Comparison of ENCODE assay signal across 23 mouse cellular contexts in the genomic region with DNA sequence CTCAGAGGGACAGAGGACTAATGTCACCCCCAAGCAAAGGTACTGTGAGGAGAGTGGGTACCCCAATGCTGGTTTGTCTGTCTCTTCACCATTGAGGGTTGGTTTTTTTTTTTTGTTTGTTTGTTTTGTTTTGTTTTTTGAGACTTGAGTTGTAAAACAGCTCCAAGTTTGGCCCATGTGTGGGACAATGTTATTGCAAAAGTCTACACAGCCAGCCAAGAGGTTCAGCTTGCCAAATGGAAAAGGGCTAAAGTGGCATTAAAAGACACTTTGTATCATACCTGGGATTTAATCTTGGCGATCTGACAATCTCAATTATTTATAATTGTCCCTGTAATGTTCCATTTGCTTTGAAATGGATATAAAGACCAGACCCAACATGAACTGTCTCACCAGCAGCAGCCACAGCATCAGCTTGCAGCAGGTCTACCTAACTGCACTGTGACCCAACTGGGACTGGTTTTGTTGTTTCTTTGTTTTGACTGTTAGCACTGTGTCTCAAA. TPM values are rescaled to one million over a fixed set of nuclear protein-coding genes. Genes with fewer than 3 reads are reported as not detected.
A peak's percentile ranks its signal among the peaks of the same experiment; 100 is the strongest.
DNase-seq lines count a peak whose midpoint lies in the region; ATAC-seq and TF ChIP-seq lines count a peak whose summit lies in the region.
"Had no signal": no experiment of that assay in that cellular context is flagged by ENCODE, and none has a peak within 500 bp of the region (broad histone marks: within the 10 kb centered on the region; RNA-seq: fewer than 3 reads in every experiment).

No protein-coding gene starts in this region.

- no peak for TF ChIP-seq CTCF in liver, adult 2 months (IDR thresholded peaks at IDR 0.05; ENCODE audit: low read depth, low read length)
- TF ChIP-seq CTCF in liver, postnatal 0 days (IDR thresholded peaks at IDR 0.05; ENCODE audit: low read depth) = no peak

- no peaks in the 10 kb centered on the region for H3K9me3 ChIP-seq in liver, postnatal 0 days (ENCODE audit: low read length)
- H3K9me3 ChIP-seq: embryonic facial prominence, embryonic 10.5 days; embryonic facial prominence, embryonic 12.5 days; forebrain, embryonic 10.5 days; forebrain, embryonic 13.5 days; forebrain, embryonic 15.5 days had no signal

- ATAC-seq in liver, postnatal 0 days = no peak
- ATAC-seq in frontal cortex, adult (ENCODE audit: low TSS enrichment) = no peak
- ATAC-seq: activated CD4-positive, CD25-positive, alpha-beta regulatory T cell, adult 4 months; forebrain, embryonic 13.5 days; forebrain, embryonic 15.5 days; forebrain, postnatal 0 days; Patski had no signal

- no peak for TF ChIP-seq EP300 in liver, postnatal 0 days (IDR thresholded peaks at IDR 0.05; ENCODE audit: low read depth)

- no peaks in the 10 kb centered on the region for H3K79me2 ChIP-seq in liver, adult 2 months (ENCODE audit: control insufficient read depth, insufficient read depth, low read length)

- no peaks in the 10 kb centered on the region for H3K27me3 ChIP-seq in liver, adult 2 months (ENCODE audit: control insufficient read depth, insufficient read depth, low read length)
- no peaks in the 10 kb centered on the region for H3K27me3 ChIP-seq in liver, postnatal 0 days (ENCODE audit: insufficient read depth, low read length)
- H3K27me3 ChIP-seq: embryonic facial prominence, embryonic 12.5 days; forebrain, embryonic 13.5 days; forebrain, embryonic 15.5 days; Patski had no signal

- no peak overlapping the region for H3K9ac ChIP-seq in liver, adult 2 months (ENCODE audit: low read depth, low read length)
- no peak overlapping the region for H3K9ac ChIP-seq in liver, postnatal 0 days (replicated peaks)
- H3K9ac ChIP-seq: embryonic facial prominence, embryonic 12.5 days; forebrain, embryonic 13.5 days; forebrain, embryonic 15.5 days; forebrain, postnatal 0 days had no signal

- H3K27ac ChIP-seq in liver, adult 2 months (replicated peaks; ENCODE audit: insufficient read depth, low read depth, low read length) = no peak overlapping the region
- H3K27ac ChIP-seq in liver, postnatal 0 days (ENCODE audit: low read depth) = no peak overlapping the region
- H3K27ac ChIP-seq: embryonic facial prominence, embryonic 10.5 days; embryonic facial prominence, embryonic 12.5 days; forebrain, embryonic 10.5 days; forebrain, embryonic 13.5 days; forebrain, embryonic 15.5 days had no signal

- 84% methylated on average over 1 of the region's 1 CpGs for WGBS in liver, adult 2 months
- 83% methylated on average over 1 of the region's 1 CpGs for WGBS in liver, postnatal 0 days (ENCODE audit: insufficient replicate concordance)

- peaks cover 31% of the 10 kb centered on the region for H3K36me3 ChIP-seq in liver, adult 2 months (ENCODE audit: control insufficient read depth, insufficient read depth, low read length)
- H3K36me3 ChIP-seq in liver, postnatal 0 days (replicated peaks; ENCODE audit: insufficient read depth, low read length) = peaks cover 24% of the 10 kb centered on the region
- H3K36me3 ChIP-seq: forebrain, embryonic 15.5 days had no signal

- H3K4me2 ChIP-seq in liver, postnatal 0 days (ENCODE audit: low read depth, low read length) = no peak overlapping the region
- H3K4me2 ChIP-seq: embryonic facial prominence, embryonic 12.5 days; forebrain, embryonic 13.5 days; forebrain, embryonic 15.5 days had no signal

- no peak for TF ChIP-seq POLR2A in liver, adult 2 months (IDR thresholded peaks at IDR 0.05; ENCODE audit: extremely low read depth, insufficient read depth, low read length)

- no peaks in the 10 kb centered on the region for H3K4me1 ChIP-seq in liver, adult 2 months (ENCODE audit: control insufficient read depth, insufficient read depth, low read length)
- no peaks in the 10 kb centered on the region for H3K4me1 ChIP-seq in liver, postnatal 0 days (ENCODE audit: insufficient read depth)
- H3K4me1 ChIP-seq: embryonic facial prominence, embryonic 10.5 days; embryonic facial prominence, embryonic 12.5 days; forebrain, embryonic 10.5 days; forebrain, embryonic 13.5 days; forebrain, embryonic 15.5 days had no signal

- H3K4me3 ChIP-seq in liver, adult 2 months (ENCODE audit: insufficient read depth, low read depth, low read length) = no peak overlapping the region
- no peak overlapping the region for H3K4me3 ChIP-seq in liver, postnatal 0 days (ENCODE audit: low read depth, low read length)
- H3K4me3 ChIP-seq: embryonic facial prominence, embryonic 10.5 days; embryonic facial prominence, embryonic 12.5 days; forebrain, embryonic 10.5 days; forebrain, embryonic 13.5 days; forebrain, embryonic 15.5 days had no signal

- peak; percentile 18 for DNase-seq in adrenal gland, postnatal 14 days
- no peak for DNase-seq in adrenal gland, postnatal 25 days
- DNase-seq in liver, adult 2 months (ENCODE audit: extremely low read depth, low read depth, low spot score) = peak; percentile 40
- DNase-seq in liver, postnatal 0 days = no peak
- peak; percentile 72 for DNase-seq in adipocyte (ENCODE audit: low spot score)
- peak; percentile 90 for DNase-seq in gonadal fat pad, adult 2 months (ENCODE audit: low read depth)
- DNase-seq in embryo, embryonic 10 days (ENCODE audit: low spot score) = no peak
- DNase-seq: adrenal gland, adult 2 months; cerebellum, adult 11 months; cerebellum, adult 18-20 months; cerebellum, adult 8-10 months; cerebellum, adult 9-11 months; cerebellum, postnatal 14 days; cerebellum, postnatal 36 days; forebrain, postnatal 0 days had no signal

RNA-seq across cellular contexts. Expression of a gene that starts 41.7 kb away (rescaled TPM):
- total RNA-seq in adrenal gland, postnatal 14 days (2021) = 10.2 and 10.3 TPM in 2 replicates
- total RNA-seq in adrenal gland, postnatal 25 days (2021) = 13.8 and 17.7 TPM in 2 replicates
- total RNA-seq in liver, adult 2 months (2014; rRNA removed) = 15.8 and 18.4 TPM in 2 replicates
- 11.4 and 11.6 TPM in 2 replicates for polyA plus RNA-seq in liver, adult 2 months (2012; rRNA removed)
- 23.4 and 24.1 TPM in 2 replicates for polyA plus RNA-seq in liver, postnatal 0 days (2015; fragmentation: Nextera tagmentation; extraction: Ambion mirVana)
- polyA plus RNA-seq in gonadal fat pad, adult 2 months (2012; rRNA removed) = 12.2 and 12.3 TPM in 2 replicates

RNA-seq across cellular contexts. Expression of a gene that starts 41.7 kb away (rescaled TPM):
- 65.4 and 72.3 TPM in 2 replicates for total RNA-seq in adrenal gland, postnatal 14 days (2021)
- 138 and 152 TPM in 2 replicates for total RNA-seq in adrenal gland, postnatal 25 days (2021)
- total RNA-seq in liver, adult 2 months (2014; rRNA removed) = 18.9 and 25.0 TPM in 2 replicates
- 16.0 and 20.1 TPM in 2 replicates for polyA plus RNA-seq in liver, adult 2 months (2012; rRNA removed)
- 22.1 and 25.2 TPM in 2 replicates for polyA plus RNA-seq in liver, postnatal 0 days (2015; fragmentation: Nextera tagmentation; extraction: Ambion mirVana)
- polyA plus RNA-seq in gonadal fat pad, adult 2 months (2012; rRNA removed) = 49.0 and 49.9 TPM in 2 replicates

RNA-seq across cellular contexts. Expression of a gene that starts 59.0 kb away (rescaled TPM):
- total RNA-seq in adrenal gland, postnatal 14 days (2021) = 300 and 306 TPM in 2 replicates
- 408 and 439 TPM in 2 replicates for total RNA-seq in adrenal gland, postnatal 25 days (2021)
- 60.8 and 65.1 TPM in 2 replicates for total RNA-seq in liver, adult 2 months (2014; rRNA removed)
- polyA plus RNA-seq in liver, adult 2 months (2012; rRNA removed) = 8.6 and 11.5 TPM in 2 replicates
- 165 and 167 TPM in 2 replicates for polyA plus RNA-seq in liver, postnatal 0 days (2015; fragmentation: Nextera tagmentation; extraction: Ambion mirVana)
- polyA plus RNA-seq in gonadal fat pad, adult 2 months (2012; rRNA removed) = 30.7 and 31.4 TPM in 2 replicates

Comparison
In these comparisons a context has a peak if more than half of its experiments do, and no peak if none do; other contexts are left out.
1. DNase-seq: peak in adrenal gland, postnatal 14 days (single experiment), liver, adult 2 months (single experiment), adipocyte (single experiment) and gonadal fat pad, adult 2 months (single experiment); none in adrenal gland, postnatal 25 days (single experiment), liver, postnatal 0 days (single experiment) and embryo, embryonic 10 days (single experiment).